Mouse (Mus musculus): Measurements from ENCODE around the gene Pde8a.

Pde8a gene

GRCm38 (mm10) chr7:81272908-81273307 is 59.5 kb downstream of the Pde8a start:
- no peak for DNase-seq (ENCODE audit: low read depth, low spot score)

- DNase-seq (ENCODE audit: low read depth, low spot score) = no peak
These were observed 65.6 kb downstream of the Pde8a start for GRCm38 (mm10) chr7:81278966-81279365.

- no peak for DNase-seq (ENCODE audit: low read depth, low spot score)
These were observed 67.8 kb downstream of the Pde8a start for GRCm38 (mm10) chr7:81281240-81281639.

GRCm38 (mm10) chr7:81286456-81286855 is 73.1 kb downstream of the Pde8a start:
- DNase-seq (ENCODE audit: low read depth, low spot score) = no peak

GRCm38 (mm10) chr7:81286946-81287345 is 73.5 kb downstream of the Pde8a start:
- no peak for DNase-seq (ENCODE audit: low read depth, low spot score)

GRCm38 (mm10) chr7:81295169-81295568 is 81.8 kb downstream of the Pde8a start:
- no peak for DNase-seq (ENCODE audit: low read depth, low spot score)

- DNase-seq (ENCODE audit: low read depth, low spot score) = no peak
These were observed 84.8 kb downstream of the Pde8a start for GRCm38 (mm10) chr7:81298206-81298605.

GRCm38 (mm10) chr7:81301323-81301722 is 87.9 kb downstream of the Pde8a start:
- no peak for DNase-seq (ENCODE audit: low read depth, low spot score)

GRCm38 (mm10) chr7:81303682-81304081 is 90.3 kb downstream of the Pde8a start:
- no peak for DNase-seq (ENCODE audit: low read depth, low spot score)

- DNase-seq (ENCODE audit: low read depth, low spot score) = no peak
These were observed 90.7 kb downstream of the Pde8a start for GRCm38 (mm10) chr7:81304100-81304499.

GRCm38 (mm10) chr7:81304675-81305074 is 91.3 kb downstream of the Pde8a start:
- no peak for DNase-seq (ENCODE audit: low read depth, low spot score)

GRCm38 (mm10) chr7:81307735-81308134 is 94.3 kb downstream of the Pde8a start:
- no peak for DNase-seq (ENCODE audit: low read depth, low spot score)

GRCm38 (mm10) chr7:81309247-81309646 is 95.9 kb downstream of the Pde8a start:
- DNase-seq (ENCODE audit: low read depth, low spot score) = no peak

- no peak for DNase-seq (ENCODE audit: low read depth, low spot score)
These were observed 97.7 kb downstream of the Pde8a start for GRCm38 (mm10) chr7:81311130-81311529.

- no peak for DNase-seq (ENCODE audit: low read depth, low spot score)
These were observed 98.2 kb downstream of the Pde8a start for GRCm38 (mm10) chr7:81311581-81311980.

GRCm38 (mm10) chr7:81315583-81315982 is 102.2 kb downstream of the Pde8a start:
- no peak for DNase-seq (ENCODE audit: low read depth, low spot score)

- DNase-seq (ENCODE audit: low read depth, low spot score) = no peak
These were observed 106.4 kb downstream of the Pde8a start for GRCm38 (mm10) chr7:81319749-81320148.

- no peak for DNase-seq (ENCODE audit: low read depth, low spot score)
These were observed 108.4 kb downstream of the Pde8a start for GRCm38 (mm10) chr7:81321776-81322175.

- no peak for DNase-seq (ENCODE audit: low read depth, low spot score)
These were observed 112.6 kb downstream of the Pde8a start for GRCm38 (mm10) chr7:81326043-81326442.

- DNase-seq (ENCODE audit: low read depth, low spot score) = no peak
These were observed 113.5 kb downstream of the Pde8a start for GRCm38 (mm10) chr7:81326859-81327258.

- no peak for DNase-seq (ENCODE audit: low read depth, low spot score)
These were observed 114.3 kb downstream of the Pde8a start for GRCm38 (mm10) chr7:81327661-81328060.

- DNase-seq (ENCODE audit: low read depth, low spot score) = no peak
These were observed 117.4 kb downstream of the Pde8a start for GRCm38 (mm10) chr7:81330767-81331166.

- DNase-seq (ENCODE audit: low read depth, low spot score) = no peak
These were observed 118.5 kb downstream of the Pde8a start for GRCm38 (mm10) chr7:81331851-81332250.

- no peak for DNase-seq (ENCODE audit: low read depth, low spot score)
These were observed 122.5 kb downstream of the Pde8a start for GRCm38 (mm10) chr7:81335705-81336431.
